Mouse (Mus musculus) erythroblast, embryonic 14.5 days (primary cell): ENCODE results near the gene Tmigd3.

Experiments
- GATA1 ChIP-seq: IDR thresholded peaks from 2 replicates; pipeline ENCODE4 v1.6.1; 2012; ENCODE audit warnings: low read length, inconsistent platforms, mixed read lengths
- TAL1 ChIP-seq: IDR thresholded peaks from 3 replicates; pipeline ENCODE4 v1.6.1; 2012; ENCODE audit warnings: low read length, inconsistent platforms, mixed read lengths

GRCm38 (mm10) chr3:105877919-105878318, 7.2 kb downstream of the Tmigd3 start:
- TF ChIP-seq TAL1 (no peak), GATA1 (no peak)
